Mouse (Mus musculus) lung, embryonic 16.5 days (tissue): ENCODE measurements at regions not wholly inside any gene's neighbourhood (a gene's known extent, or its start where the extent isn't known, plus 50 kb on each side); places are given as distances from the start of the nearest gene placed in this dataset.

Experiments used
- ATAC-seq: fragments of 200-750 bp; cut with Nextera tagmentation; 2 replicates; pipeline ENCODE4 v1.8.0; 2017; ENCODE audit warnings: low read depth, mild to moderate bottlenecking, moderate library complexity
- H3K27ac ChIP-seq: fragments of 300-500 bp; sonication (generic); 2 replicates; pipeline ENCODE4 v1.5.1; 2014; ENCODE audit warnings: mild to moderate bottlenecking, control low read depth, low read length
- H3K27me3 ChIP-seq: fragments of 300-500 bp; sonication (generic); 2 replicates; pipeline ENCODE4 v1.6.1; 2014; ENCODE audit warnings: low read depth, low read length, mixed read lengths; ENCODE audit not compliant: control insufficient read depth, insufficient read depth
- H3K36me3 ChIP-seq: fragments of 300-500 bp; sonication (generic); 2 replicates; pipeline ENCODE4 v1.6.1; 2014; ENCODE audit warnings: low read length; ENCODE audit not compliant: control insufficient read depth, insufficient read depth
- H3K4me1 ChIP-seq: fragments of 300-500 bp; sonication (generic); replicated peaks from 2 replicates; pipeline ENCODE4 v1.6.1; 2014; ENCODE audit warnings: low read length, mixed read lengths; ENCODE audit not compliant: control insufficient read depth, insufficient read depth
- H3K4me2 ChIP-seq: fragments of 300-500 bp; sonication (generic); 2 replicates; pipeline ENCODE4 v1.6.1; 2014; ENCODE audit warnings: low read depth, low read length, control low read depth
- H3K4me3 ChIP-seq: fragments of 300-500 bp; sonication (generic); 2 replicates; pipeline ENCODE4 v1.5.1; 2014; ENCODE audit warnings: mild to moderate bottlenecking, low read length, control low read depth
- H3K9ac ChIP-seq: fragments of 300-500 bp; sonication (generic); 2 replicates; pipeline ENCODE4 v1.6.1; 2014; ENCODE audit warnings: low read length, control low read depth
- H3K9me3 ChIP-seq: fragments of 300-500 bp; sonication (generic); 2 replicates; pipeline ENCODE4 v1.6.1; 2016; ENCODE audit warnings: low read length; ENCODE audit not compliant: control insufficient read depth
- WGBS: fragments of 180-500 bp; shearing (Covaris S2); extraction: QIAGEN DNeasy Blood & Tissue Kit; methylation state at CpG from one replicate; pipeline ENCODE4 v1.1.7; 2014; 5-methylcytosine and 5-hydroxymethylcytosine counted together

- Histone ChIP-seq H3K27me3 (no peaks in the 10 kb centered on the region), H3K27ac (peak overlapping the region; percentile 52), H3K9ac (no peak overlapping the region), H3K36me3 (no peaks in the 10 kb centered on the region), H3K4me1 (peaks cover 23% of the 10 kb centered on the region), H3K4me3 (no peak overlapping the region), H3K9me3 (no peaks in the 10 kb centered on the region), H3K4me2 (no peak overlapping the region)
- 57% methylated on average over 5 of the region's 5 CpGs for WGBS
- no peak for ATAC-seq
Observed at GRCm38 (mm10) chr7:130036235-130036634, 444.6 kb downstream of the Wdr11 start.

GRCm38 (mm10) chr7:130036845-130037572 is 445.3 kb downstream of the Wdr11 start:
- peaks cover 29% of the 10 kb centered on the region for H3K4me1 ChIP-seq
- peak; percentile 86 for ATAC-seq
- no peaks in the 10 kb centered on the region for H3K27me3 ChIP-seq
- 51% methylated on average over 8 of the region's 8 CpGs for WGBS
- H3K36me3 ChIP-seq, result no peaks in the 10 kb centered on the region
- peak overlapping the region; percentile 71 for H3K27ac ChIP-seq
- H3K9me3 ChIP-seq, result no peaks in the 10 kb centered on the region
- H3K4me3 ChIP-seq, result no peak overlapping the region
- no peak overlapping the region for H3K4me2 ChIP-seq
- H3K9ac ChIP-seq, result no peak overlapping the region

- Histone ChIP-seq H3K27me3 (no peaks in the 10 kb centered on the region), H3K9ac (no peak overlapping the region), H3K36me3 (no peaks in the 10 kb centered on the region), H3K27ac (peak overlapping the region; percentile 71), H3K9me3 (no peaks in the 10 kb centered on the region), H3K4me2 (no peak overlapping the region), H3K4me3 (no peak overlapping the region), H3K4me1 (peaks cover 29% of the 10 kb centered on the region)
- peak; percentile 77 for ATAC-seq
- 45% methylated on average over 4 of the region's 4 CpGs for WGBS
Observed at GRCm38 (mm10) chr7:130037573-130037925, 445.9 kb downstream of the Wdr11 start.

GRCm38 (mm10) chr7:130040596-130040995 is 448.9 kb downstream of the Wdr11 start:
- 68% methylated on average over 8 of the region's 8 CpGs for WGBS
- no peak overlapping the region for H3K27ac ChIP-seq

GRCm38 (mm10) chr7:130041402-130041965 is 449.8 kb downstream of the Wdr11 start:
- peak overlapping the region; percentile 50; the same call in 1 of the 2 replicates for H3K27ac ChIP-seq
- WGBS, result 61% methylated on average over 11 of the region's 11 CpGs
- no peak overlapping the region for H3K4me2 ChIP-seq
- peaks cover 52% of the 10 kb centered on the region for H3K4me1 ChIP-seq
- ATAC-seq, result no peak
- H3K27me3 ChIP-seq, result no peaks in the 10 kb centered on the region
- no peak overlapping the region for H3K9ac ChIP-seq
- H3K9me3 ChIP-seq, result no peaks in the 10 kb centered on the region
- H3K4me3 ChIP-seq, result no peak overlapping the region
- H3K36me3 ChIP-seq, result no peaks in the 10 kb centered on the region

More at GRCm38 (mm10) chr7:130040596-130040995, 448.9 kb downstream of the Wdr11 start:
- no peak overlapping the region for H3K4me3 ChIP-seq
- no peaks in the 10 kb centered on the region for H3K27me3 ChIP-seq
- H3K4me1 ChIP-seq, result peaks cover 48% of the 10 kb centered on the region
- H3K9ac ChIP-seq, result no peak overlapping the region
- no peak for ATAC-seq
- no peak overlapping the region for H3K4me2 ChIP-seq
- no peaks in the 10 kb centered on the region for H3K36me3 ChIP-seq
- H3K9me3 ChIP-seq, result no peaks in the 10 kb centered on the region

GRCm38 (mm10) chr7:130042296-130042910 is 450.7 kb downstream of the Wdr11 start:
- H3K4me1 ChIP-seq, result peaks cover 43% of the 10 kb centered on the region
- H3K27ac ChIP-seq, result peak overlapping the region; percentile 56
- peak; percentile 31; the same call in 1 of the 2 replicates for ATAC-seq

GRCm38 (mm10) chr7:130043397-130044234 is 452.0 kb downstream of the Wdr11 start:
- peak; percentile 61 for ATAC-seq
- Histone ChIP-seq H3K4me3 (no peak overlapping the region), H3K27me3 (no peaks in the 10 kb centered on the region), H3K27ac (peak overlapping the region; percentile 66), H3K4me1 (peaks cover 39% of the 10 kb centered on the region), H3K9me3 (no peaks in the 10 kb centered on the region), H3K36me3 (no peaks in the 10 kb centered on the region), H3K9ac (no peak overlapping the region), H3K4me2 (no peak overlapping the region)
- 22% methylated on average over 21 of the region's 21 CpGs for WGBS

More at GRCm38 (mm10) chr7:130042296-130042910, 450.7 kb downstream of the Wdr11 start:
- no peak overlapping the region for H3K9ac ChIP-seq
- 32% methylated on average over 5 of the region's 5 CpGs for whole genome bisulfite sequencing
- H3K4me3 ChIP-seq, result no peak overlapping the region
- H3K27me3 ChIP-seq, result no peaks in the 10 kb centered on the region
- H3K4me2 ChIP-seq, result no peak overlapping the region
- H3K36me3 ChIP-seq, result no peaks in the 10 kb centered on the region
- no peaks in the 10 kb centered on the region for H3K9me3 ChIP-seq

- peaks cover 39% of the 10 kb centered on the region for H3K4me1 ChIP-seq
- peak overlapping the region; percentile 66 for H3K27ac ChIP-seq
- no peaks in the 10 kb centered on the region for H3K9me3 ChIP-seq
- no peak overlapping the region for H3K9ac ChIP-seq
- no peak overlapping the region for H3K4me3 ChIP-seq
- no peak for ATAC-seq
- H3K4me2 ChIP-seq, result no peak overlapping the region
- WGBS, result 58% methylated on average over 6 of the region's 6 CpGs
- H3K36me3 ChIP-seq, result no peaks in the 10 kb centered on the region
- no peaks in the 10 kb centered on the region for H3K27me3 ChIP-seq
Observed at GRCm38 (mm10) chr7:130044235-130044553, 452.5 kb downstream of the Wdr11 start.

- no peak overlapping the region for H3K4me3 ChIP-seq
- no peak overlapping the region for H3K4me2 ChIP-seq
- H3K9me3 ChIP-seq, result no peaks in the 10 kb centered on the region
- no peaks in the 10 kb centered on the region for H3K36me3 ChIP-seq
- H3K9ac ChIP-seq, result no peak overlapping the region
- no peaks in the 10 kb centered on the region for H3K27me3 ChIP-seq
- H3K4me1 ChIP-seq, result peaks cover 39% of the 10 kb centered on the region
- no peak for ATAC-seq
- H3K27ac ChIP-seq, result peak overlapping the region; percentile 66
- 44% methylated on average over 6 of the region's 6 CpGs for WGBS
Observed at GRCm38 (mm10) chr7:130044581-130044980, 452.9 kb downstream of the Wdr11 start.
